Mouse (Mus musculus): Measurements from ENCODE around the gene Egfr. TPM values are rescaled to one million over a fixed set of nuclear protein-coding genes. Genes with fewer than 3 reads are reported as not detected.

Egfr gene
- polyA plus RNA-seq, 1 experiment = 4.9 TPM

- 83% methylated on average over 4 of the region's 4 CpGs for WGBS
- no peak for DNase-seq (ENCODE audit: low read depth, low spot score)
Measured at GRCm38 (mm10) chr11:16770966-16771365, 19.0 kb downstream of the Egfr start.

GRCm38 (mm10) chr11:16772717-16773116 lies 20.7 kb downstream of the Egfr start:
- 71% methylated on average over 4 of the region's 4 CpGs for WGBS
- no peak for DNase-seq (ENCODE audit: low read depth, low spot score)

DNA sequence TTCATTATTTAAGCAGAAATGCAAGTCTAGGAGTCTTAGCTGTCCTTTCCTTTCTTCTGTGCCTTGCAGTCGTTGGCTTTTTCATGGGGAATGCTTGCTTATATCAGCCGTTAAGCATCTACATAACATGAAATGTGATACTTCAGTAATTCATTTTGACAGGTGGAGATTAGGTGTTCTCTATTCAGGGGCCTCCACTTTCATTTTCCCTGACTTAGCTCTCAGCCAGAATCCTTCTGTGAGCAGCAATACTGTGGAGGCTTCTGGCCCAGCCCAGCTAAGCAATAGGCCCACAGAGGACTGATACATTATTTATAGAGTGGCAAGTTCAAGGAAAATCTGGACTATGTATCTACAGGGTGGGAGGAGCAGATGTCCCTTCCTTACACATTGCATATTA lies 25.0 kb downstream of the Egfr start:
- WGBS = 55% methylated on average over 2 of the region's 2 CpGs

DNA sequence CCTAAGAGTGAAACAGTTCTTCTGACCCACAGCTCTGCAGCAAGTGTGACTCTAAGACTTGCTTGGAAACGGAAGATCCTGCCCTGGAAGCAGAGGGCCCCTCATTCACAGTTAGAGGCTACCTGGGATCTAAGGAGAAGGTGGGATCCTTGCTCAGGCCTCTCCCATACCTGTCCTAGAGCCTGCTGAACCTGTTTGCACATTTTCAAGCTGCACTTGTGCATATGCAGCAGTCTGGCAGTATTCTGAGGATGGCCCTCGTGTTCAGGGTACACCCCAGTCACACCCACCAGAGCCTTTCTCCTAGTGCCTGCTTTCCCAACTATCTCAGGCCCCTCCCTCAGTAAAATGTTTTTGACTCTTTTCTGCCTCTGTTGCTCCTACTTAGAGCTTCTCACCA lies 29.6 kb downstream of the Egfr start:
- 61% methylated on average over 2 of the region's 2 CpGs for WGBS
- no peak for DNase-seq (ENCODE audit: low read depth, low spot score)

More for the DNA sequence above, 25.0 kb downstream of the Egfr start:
- no peak for DNase-seq (ENCODE audit: low read depth, low spot score)

DNA sequence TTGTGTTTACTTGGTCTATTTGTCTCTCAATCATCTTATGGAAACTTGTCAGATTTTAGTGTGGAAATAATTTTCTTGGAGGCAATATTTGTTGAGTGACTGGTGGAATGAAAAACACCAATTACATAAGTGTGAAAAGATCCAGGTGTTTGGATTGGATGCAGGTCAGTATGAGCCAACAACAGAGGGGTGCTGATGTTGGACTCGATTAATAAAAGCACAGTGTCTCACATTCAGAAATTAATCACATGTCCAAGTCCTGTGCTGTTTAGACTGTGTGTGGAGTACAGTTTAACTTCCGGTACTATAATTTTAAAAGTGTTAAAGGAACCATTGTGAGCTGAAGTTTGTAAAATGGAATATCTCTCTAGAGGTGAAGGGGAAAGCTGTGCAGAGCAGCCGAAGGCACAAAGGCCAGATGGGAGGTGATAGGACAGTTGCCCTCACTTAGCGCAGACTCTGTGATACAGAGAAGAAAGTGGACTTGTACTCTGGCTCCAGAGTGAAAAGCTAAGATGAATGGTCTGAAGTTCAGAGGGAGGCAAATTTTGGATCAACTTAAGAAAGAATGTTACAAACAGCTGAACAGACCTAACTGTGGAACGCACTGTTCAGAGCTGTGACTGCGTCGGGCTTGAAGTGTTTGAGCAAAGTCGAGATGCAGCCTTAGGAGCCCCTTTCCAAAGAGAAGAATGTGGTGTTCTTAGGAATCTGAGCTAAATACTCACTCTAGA lies 32.1 kb downstream of the Egfr start:
- no peak for DNase-seq (ENCODE audit: low read depth, low spot score)
- 80% methylated on average over 8 of the region's 8 CpGs for WGBS

DNA sequence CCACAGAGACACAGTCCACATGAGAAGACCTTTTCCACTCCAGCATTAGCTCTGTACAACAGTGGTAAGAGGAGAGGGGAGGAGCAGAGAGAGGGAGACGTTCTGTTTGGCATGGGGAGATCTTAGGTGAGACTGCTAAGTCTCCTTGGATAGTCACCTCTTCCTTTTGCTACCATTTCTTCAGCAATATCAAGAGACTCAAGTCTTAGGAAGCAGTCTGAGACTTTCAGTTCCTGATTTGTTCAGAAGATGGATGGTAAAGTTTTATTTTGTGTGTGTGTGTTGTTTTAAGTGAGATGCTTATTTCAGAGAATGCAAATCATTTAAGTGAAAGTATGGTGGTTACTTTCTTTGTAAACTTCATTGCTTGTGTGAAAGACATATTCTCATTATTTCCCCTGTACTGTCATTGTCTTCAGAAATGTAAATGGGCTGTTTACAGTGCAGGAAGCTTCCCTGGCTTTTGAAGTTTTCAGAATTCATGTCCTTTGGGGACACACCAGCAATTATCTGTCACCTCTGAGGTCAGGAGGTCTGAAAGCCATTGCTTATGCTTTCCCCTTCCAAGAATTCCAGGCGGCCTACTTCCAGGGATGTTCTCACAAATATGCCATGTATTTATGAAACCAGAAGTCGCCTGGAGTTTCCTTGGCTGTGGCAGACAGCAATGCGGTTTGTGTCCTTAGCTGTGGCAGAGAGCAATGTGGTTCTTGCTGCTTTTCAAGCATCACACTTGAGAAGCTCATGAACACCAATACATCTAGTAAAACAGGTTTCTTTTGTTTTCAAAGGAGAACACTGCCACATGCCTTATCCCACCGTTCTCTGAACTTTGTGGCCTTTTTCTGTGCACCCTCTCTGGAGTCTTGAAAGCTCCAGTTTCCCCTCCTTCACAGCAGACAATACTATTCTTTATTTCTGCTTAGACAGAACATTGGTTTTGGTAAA lies 40.9 kb downstream of the Egfr start:
- DNase-seq (ENCODE audit: low read depth, low spot score) = no peak
- WGBS = 52% methylated on average over 5 of the region's 5 CpGs

GRCm38 (mm10) chr11:16795012-16795411 lies 43.0 kb downstream of the Egfr start:
- no peak for DNase-seq (ENCODE audit: low read depth, low spot score)

GRCm38 (mm10) chr11:16795513-16795912 lies 43.5 kb downstream of the Egfr start:
- 33% methylated on average over 6 of the region's 6 CpGs for WGBS
- DNase-seq (ENCODE audit: low read depth, low spot score) = no peak

DNA sequence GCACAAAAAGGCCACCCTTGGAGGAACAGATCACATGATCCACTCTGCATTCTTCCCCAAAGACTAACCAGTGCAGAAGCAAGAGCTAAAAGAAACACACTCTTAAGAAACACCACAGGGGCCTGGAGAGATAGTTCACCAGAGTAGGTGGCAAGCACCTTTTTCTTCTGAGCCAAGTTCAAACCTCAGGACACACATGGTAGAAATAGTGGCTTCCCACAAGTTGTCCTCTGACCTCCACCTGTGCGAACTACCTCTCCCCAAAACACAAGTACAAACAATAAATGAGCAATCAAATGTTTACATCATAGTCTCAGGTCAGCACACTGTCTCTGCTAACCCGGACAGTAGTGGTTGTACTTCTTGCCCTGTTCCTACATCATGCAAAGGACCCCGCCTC lies 45.5 kb downstream of the Egfr start:
- 66% methylated on average over 3 of the region's 3 CpGs for WGBS
- no peak for DNase-seq (ENCODE audit: low read depth, low spot score)

DNA sequence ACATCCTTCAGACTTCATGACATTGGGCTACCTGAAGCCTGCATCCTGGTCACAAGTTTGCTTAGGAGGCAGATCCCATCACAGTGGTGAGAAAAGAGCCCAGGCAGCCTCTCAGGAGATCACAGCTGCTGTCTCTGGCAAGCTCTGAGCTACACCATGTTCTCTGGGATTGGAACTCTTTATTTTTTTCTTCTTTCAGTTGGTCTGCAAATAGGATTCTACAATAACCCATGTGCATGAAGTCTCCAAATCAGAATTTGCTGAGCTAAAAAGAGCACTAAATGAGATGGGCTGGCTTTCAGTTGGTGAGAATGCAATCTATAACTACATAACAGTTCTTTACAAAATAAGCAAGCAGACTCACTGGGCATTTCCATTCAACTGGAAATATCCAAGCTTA lies 46.1 kb downstream of the Egfr start:
- DNase-seq (ENCODE audit: low read depth, low spot score) = no peak

DNA sequence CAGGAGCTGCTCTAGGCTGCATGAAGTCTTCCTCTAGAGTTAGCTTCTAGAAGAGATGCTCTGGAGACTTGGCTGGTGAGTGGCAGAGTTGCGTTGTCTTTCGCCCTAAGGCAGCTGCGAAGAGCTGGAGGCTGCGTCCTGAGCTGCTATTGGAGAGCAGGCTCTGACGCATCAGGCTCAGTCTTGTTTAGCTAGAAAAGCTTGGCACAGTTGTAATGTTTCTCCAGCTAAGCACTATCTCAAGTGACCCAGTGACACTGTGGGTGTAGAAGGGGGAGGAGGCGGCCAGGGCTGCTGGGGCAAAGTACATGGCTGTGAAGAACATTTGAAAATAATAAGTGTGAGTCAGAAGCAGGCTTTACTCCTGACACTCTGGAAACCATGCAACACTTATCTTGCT lies 48.5 kb downstream of the Egfr start:
- DNase-seq (ENCODE audit: low read depth, low spot score) = peak; percentile 87
- 10% methylated on average over 6 of the region's 6 CpGs for WGBS

GRCm38 (mm10) chr11:16802668-16803067 lies 50.7 kb downstream of the Egfr start:
- WGBS = 28% methylated on average over 1 of the region's 1 CpGs
- no peak for DNase-seq (ENCODE audit: low read depth, low spot score)

DNA sequence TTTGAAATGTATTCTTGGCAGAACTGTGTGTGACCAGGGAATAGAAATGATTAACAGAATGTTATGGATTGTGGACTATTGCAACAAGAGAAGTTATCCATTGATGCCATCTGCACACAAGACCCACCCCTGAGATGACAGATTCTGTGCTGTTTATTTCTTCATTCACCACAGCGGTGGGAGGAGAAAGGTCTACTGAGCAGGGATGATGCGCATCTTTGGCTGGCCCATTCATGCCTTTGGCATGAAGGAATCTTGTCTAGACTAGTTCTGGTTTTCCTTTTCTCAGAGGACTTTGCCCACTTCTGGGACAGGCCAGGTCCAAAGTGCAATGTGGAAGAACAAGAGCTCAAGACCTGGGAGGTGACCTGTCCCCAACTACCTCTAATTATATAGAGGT lies 52.0 kb downstream of the Egfr start:
- 36% methylated on average over 2 of the region's 2 CpGs for WGBS
- DNase-seq (ENCODE audit: low read depth, low spot score) = peak; percentile 79

DNA sequence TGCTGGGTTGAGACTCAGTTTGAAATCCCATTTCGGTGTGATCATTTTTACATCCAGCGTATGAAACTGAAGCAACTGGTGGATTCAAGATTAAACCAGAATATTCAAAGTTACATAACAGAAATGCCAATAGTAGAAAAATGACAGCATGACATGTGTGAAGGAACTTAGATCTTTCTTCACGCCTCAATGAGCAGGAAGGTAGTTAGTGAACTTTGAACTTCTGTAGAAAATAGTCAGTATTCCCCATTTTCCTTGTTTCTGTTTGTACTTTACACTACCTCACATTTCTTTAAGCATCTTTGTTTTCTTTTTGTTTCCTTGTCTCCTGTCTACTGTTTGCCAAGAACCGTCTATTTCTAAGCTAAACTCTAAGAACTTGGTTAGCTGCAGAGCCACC lies 53.9 kb downstream of the Egfr start:
- no peak for DNase-seq (ENCODE audit: low read depth, low spot score)
- 69% methylated on average over 4 of the region's 4 CpGs for WGBS

- peak; percentile 74 for DNase-seq (ENCODE audit: low read depth, low spot score)
- WGBS = 16% methylated on average over 9 of the region's 9 CpGs
Measured at GRCm38 (mm10) chr11:16809161-16809967, 57.4 kb downstream of the Egfr start.

- peak; percentile 35 for DNase-seq (ENCODE audit: low read depth, low spot score)
- WGBS = 32% methylated on average over 3 of the region's 3 CpGs
Measured at GRCm38 (mm10) chr11:16810086-16810485, 58.1 kb downstream of the Egfr start.

DNA sequence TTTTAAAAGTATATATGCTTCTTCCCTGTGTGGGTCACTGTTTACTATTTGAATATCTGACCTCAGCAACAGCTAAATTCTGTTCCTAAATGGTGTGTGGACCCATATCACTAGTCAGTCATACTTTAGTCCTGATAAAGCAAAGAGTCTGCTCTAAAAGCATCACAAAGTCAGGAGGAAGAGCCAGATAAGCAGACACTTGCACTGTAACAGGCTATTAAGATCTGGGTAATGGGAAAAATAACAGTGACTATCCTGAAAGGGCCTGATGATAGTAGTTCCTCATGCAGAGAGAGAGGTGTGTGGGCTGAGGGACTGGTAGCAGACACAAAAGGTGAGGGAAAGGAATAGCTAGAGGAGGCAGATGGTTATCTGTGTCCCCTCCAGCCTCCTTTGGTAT lies 61.3 kb downstream of the Egfr start:
- no peak for DNase-seq (ENCODE audit: low read depth, low spot score)

GRCm38 (mm10) chr11:16816414-16816813 lies 64.4 kb downstream of the Egfr start:
- DNase-seq (ENCODE audit: low read depth, low spot score) = no peak
- WGBS = 83% methylated on average over 9 of the region's 9 CpGs

- 75% methylated on average over 6 of the region's 6 CpGs for WGBS
- no peak for DNase-seq (ENCODE audit: low read depth, low spot score)
Measured at GRCm38 (mm10) chr11:16817336-16818034, 65.5 kb downstream of the Egfr start.

DNA sequence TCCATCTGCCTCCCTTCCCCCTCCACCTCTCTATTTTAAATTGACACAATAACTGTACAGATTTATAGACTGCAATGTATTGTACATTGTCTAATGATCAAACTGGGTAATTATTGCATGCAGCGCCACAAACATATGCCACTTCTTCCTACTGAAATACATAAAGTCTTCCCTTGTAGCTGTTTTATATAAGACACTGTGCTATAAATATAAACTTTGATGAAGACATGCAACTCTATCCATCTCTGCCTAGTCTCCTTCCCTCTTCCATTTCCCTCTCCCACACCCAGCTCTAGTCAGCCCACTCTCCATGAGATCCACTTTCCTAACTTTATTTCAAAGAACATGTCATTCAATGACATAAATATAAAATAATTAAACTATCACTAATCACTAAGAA lies 67.4 kb downstream of the Egfr start:
- 57% methylated on average over 1 of the region's 1 CpGs for WGBS
- DNase-seq (ENCODE audit: low read depth, low spot score) = no peak
